Mouse (Mus musculus) thymus, adult 2 months (tissue): ENCODE measurements around the gene Slc9a2.

ENCODE experiments used
- CTCF ChIP-seq: fragments of 200-500 bp; IDR thresholded peaks from 2 replicates; pipeline ENCODE4 v1.5.1; 2012; ENCODE audit warnings: mild to moderate bottlenecking, control low read depth, low read length, moderate library complexity, borderline replicate concordance; ENCODE audit not compliant: control insufficient read depth, poor library complexity, insufficient read depth; ENCODE audit errors: extremely low read depth
- POLR2A ChIP-seq: fragments of 200-500 bp; IDR thresholded peaks from 2 replicates; pipeline ENCODE4 v1.6.1; 2012; ENCODE audit warnings: mild to moderate bottlenecking, low read length, control low read depth, moderate library complexity; ENCODE audit not compliant: control insufficient read depth, poor library complexity, insufficient read depth; ENCODE audit errors: extremely low read depth

DNA sequence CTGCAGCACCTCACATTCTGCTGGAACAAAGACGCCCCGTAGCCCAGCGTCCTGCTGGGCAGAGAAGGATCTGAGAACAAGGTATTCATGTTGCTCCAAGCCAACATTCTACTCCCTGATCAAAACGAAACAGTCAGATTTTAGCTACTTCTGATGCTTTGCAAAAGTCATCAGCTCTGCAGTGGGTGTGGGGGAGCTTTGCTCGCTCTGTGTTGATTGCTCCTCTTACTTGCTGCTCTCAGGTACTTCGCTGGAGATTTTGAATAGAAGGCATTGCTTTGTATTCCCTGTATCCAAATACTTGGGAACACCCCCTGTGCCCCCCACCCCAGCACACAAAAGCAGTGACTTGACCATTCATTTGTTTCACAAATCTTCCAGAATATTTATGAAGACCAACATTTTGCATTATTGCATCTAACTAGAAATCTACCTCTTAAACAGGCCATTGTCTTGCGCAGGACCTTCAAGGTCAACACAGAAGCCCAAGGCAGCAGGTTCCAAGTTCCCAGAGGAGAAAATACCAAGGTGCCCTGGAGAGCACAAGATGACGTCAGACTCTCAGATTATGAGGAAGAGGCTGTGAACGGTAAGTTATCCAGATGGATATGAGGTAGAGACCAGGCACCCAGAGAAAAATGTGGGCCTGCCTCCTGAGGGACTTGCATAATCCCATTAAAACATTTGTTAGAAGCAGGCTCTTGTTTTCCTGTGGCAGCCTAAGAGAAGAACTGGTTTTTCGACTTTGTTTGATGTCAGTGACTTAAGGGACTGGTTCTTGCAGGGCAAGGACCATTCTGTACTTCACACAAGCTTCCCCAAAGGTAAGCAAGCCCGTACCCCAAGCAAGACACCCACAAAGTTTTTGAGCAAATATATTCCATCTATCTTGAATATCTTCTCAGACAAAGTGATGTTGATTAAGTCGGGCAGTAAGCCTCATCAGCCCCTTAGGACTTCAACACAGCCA is 14.7 kb upstream of the Slc9a2 start:
- TF ChIP-seq CTCF: no peak
- no peak for TF ChIP-seq POLR2A
